Mouse (Mus musculus): ENCODE results near the gene Sptb. TPM values are rescaled to one million over a fixed set of nuclear protein-coding genes. Genes with fewer than 3 reads are reported as not detected.

Sptb gene
- total RNA-seq (2023), result 1.4 TPM

GRCm38 (mm10) chr12:76710351-76711100, at the start of gene Sptb:
Gene Sptb, minus strand, starts transcription at chr12:76710547.

GRCm38 (mm10) chr12:76530580-76531139, 179.7 kb downstream of the Sptb start, which contains the start of gene Plekhg3:
Gene Plekhg3, plus strand, starts transcription at chr12:76530891.

Other genes starting within 250 kb of the Sptb start
- gene Plekhg3, start 179.7 kb downstream of the Sptb start, total RNA-seq (2023), result 34.1 TPM
- 47.9 TPM for gene Churc1, start 55.0 kb upstream of the Sptb start, total RNA-seq (2023)
- 51.6 TPM for gene Fntb, start 55.0 kb upstream of the Sptb start, total RNA-seq (2023)
- gene Gpx2, start 85.0 kb upstream of the Sptb start, total RNA-seq (2023), result 2.2 TPM
- gene Rab15, start 112.4 kb upstream of the Sptb start, total RNA-seq (2023), result not detected